Mouse (Mus musculus): Measurements from ENCODE around the gene Rce1. TPM values are rescaled to one million over a fixed set of nuclear protein-coding genes. Genes with fewer than 3 reads are reported as not detected.

Rce1 gene
- polyA plus RNA-seq, 1 experiment from 2014 or later: 64.7 TPM

GRCm38 (mm10) chr19:4605654-4606053 lies 19.8 kb downstream of the Rce1 start:
- no peak overlapping the region for H3K9ac ChIP-seq (ENCODE audit: low read length)
- no peak for ATAC-seq (ENCODE audit: insufficient read depth, low FRiP score)
- 53% methylated on average over 4 of the region's 4 CpGs for WGBS

DNA sequence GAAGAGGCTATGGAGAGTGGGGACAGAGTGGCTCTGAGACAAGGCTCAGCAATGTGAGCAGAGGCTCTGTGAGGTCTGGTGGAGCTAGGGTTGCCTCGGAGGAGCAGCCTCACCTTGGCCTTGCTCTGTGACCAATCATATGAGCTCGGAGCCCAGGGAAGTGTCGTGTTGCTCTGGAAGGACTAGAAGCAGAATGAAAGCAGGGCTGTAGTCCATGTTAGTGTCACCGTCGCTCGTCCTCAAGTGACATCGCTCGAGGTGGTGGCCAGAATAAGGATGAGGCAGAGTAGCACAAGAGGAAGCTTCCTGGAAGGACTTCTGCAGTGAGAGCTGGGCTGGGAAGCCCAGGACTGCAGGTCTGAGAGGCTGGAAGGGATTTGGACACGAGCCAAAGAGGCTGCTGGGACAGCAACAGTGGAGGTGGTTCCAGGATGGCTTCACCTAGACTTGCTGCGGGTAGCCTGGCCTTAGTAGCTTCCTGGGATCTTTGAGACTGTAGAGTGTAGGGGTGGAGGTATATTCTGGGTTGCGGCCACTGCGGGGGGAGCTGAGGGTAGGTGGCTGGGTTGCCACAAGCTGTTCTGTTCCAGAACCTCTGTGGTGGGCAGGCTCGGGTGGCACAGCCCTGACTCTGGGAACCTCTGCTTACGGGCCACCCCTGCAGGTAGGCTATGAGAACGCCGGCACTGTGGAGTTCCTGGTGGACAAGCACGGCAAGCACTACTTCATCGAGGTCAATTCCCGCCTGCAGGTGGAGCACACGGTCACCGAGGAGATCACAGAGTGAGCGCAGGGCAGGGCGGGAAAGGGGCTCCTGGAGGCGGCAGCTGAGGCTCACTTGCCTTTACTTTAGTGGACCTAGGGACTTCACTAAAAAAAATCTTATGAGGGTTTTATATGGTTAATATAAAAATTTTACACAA lies 21.4 kb downstream of the Rce1 start:
- H3K36me3 ChIP-seq (ENCODE audit: control insufficient read depth, insufficient read depth, low read length): no peaks in the 10 kb centered on the region
- H3K27ac ChIP-seq (ENCODE audit: low read length): no peak overlapping the region
- WGBS: 37% methylated on average over 24 of the region's 24 CpGs
- H3K4me2 ChIP-seq (ENCODE audit: low read depth, low read length): no peak overlapping the region
- H3K4me3 ChIP-seq (replicated peaks; ENCODE audit: low read length): no peak overlapping the region
- H3K4me1 ChIP-seq (ENCODE audit: control insufficient read depth, insufficient read depth, low read length): peaks cover 23% of the 10 kb centered on the region
- peak overlapping the region; percentile 34; the same call in 1 of the 2 replicates for H3K9ac ChIP-seq (ENCODE audit: low read length)
- H3K27me3 ChIP-seq (ENCODE audit: control insufficient read depth, insufficient read depth, low read length): no peaks in the 10 kb centered on the region
- H3K9me3 ChIP-seq (replicated peaks; ENCODE audit: control insufficient read depth, low read length): no peaks in the 10 kb centered on the region
- ATAC-seq (ENCODE audit: insufficient read depth, low FRiP score): peak; percentile 78

More at GRCm38 (mm10) chr19:4605654-4606053, 19.8 kb downstream of the Rce1 start:
- Histone ChIP-seq H3K4me3 (replicated peaks; ENCODE audit: low read length) (no peak overlapping the region), H3K4me2 (ENCODE audit: low read depth, low read length) (no peak overlapping the region), H3K27ac (ENCODE audit: low read length) (no peak overlapping the region), H3K36me3 (ENCODE audit: control insufficient read depth, insufficient read depth, low read length) (no peaks in the 10 kb centered on the region), H3K27me3 (ENCODE audit: control insufficient read depth, insufficient read depth, low read length) (no peaks in the 10 kb centered on the region), H3K9me3 (replicated peaks; ENCODE audit: control insufficient read depth, low read length) (no peaks in the 10 kb centered on the region), H3K4me1 (ENCODE audit: control insufficient read depth, insufficient read depth, low read length) (peaks cover 23% of the 10 kb centered on the region)

DNA sequence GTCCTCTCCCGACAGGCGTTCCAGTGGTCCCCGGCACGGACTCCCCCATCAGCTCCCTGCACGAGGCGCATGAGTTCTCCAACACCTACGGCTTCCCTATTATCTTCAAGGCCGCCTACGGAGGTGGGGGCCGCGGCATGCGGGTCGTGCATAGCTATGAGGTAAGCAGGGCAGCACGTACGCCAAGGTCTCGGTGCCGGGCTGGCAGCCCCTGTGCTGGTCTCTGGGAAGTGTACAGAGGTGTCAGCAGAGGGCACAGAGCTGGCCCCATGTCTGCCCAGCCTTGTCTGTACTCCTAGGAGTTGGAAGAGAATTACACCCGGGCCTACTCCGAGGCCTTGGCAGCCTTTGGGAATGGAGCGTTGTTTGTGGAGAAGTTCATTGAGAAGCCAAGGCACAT lies 23.0 kb downstream of the Rce1 start:
- 89% methylated on average over 20 of the region's 20 CpGs for WGBS

DNA sequence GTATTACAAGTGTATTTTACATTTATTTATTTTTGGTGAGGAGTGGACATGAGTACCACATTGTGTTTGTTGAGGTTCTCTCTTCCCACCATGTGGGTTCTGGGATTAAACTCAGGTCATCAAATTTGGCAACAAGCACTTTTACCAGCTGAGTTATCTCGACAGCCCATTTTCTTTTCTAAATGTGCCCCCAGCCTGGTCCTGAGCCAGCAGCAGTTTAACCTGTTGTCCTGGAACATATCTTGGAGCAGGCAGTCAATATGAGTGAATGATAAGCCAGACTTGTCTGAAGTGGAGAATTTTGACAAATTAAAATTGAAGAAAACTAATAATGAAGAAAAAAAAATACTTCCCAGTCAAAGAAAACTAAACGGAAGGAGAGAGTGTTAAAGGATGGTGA lies 29.4 kb downstream of the Rce1 start:
- 59% methylated on average over 2 of the region's 2 CpGs for WGBS
- Histone ChIP-seq H3K27ac (ENCODE audit: low read length) (no peak overlapping the region), H3K9me3 (replicated peaks; ENCODE audit: control insufficient read depth, low read length) (no peaks in the 10 kb centered on the region), H3K4me2 (ENCODE audit: low read depth, low read length) (no peak overlapping the region), H3K9ac (ENCODE audit: low read length) (no peak overlapping the region), H3K36me3 (ENCODE audit: control insufficient read depth, insufficient read depth, low read length) (no peaks in the 10 kb centered on the region), H3K4me3 (replicated peaks; ENCODE audit: low read length) (no peak overlapping the region), H3K27me3 (ENCODE audit: control insufficient read depth, insufficient read depth, low read length) (no peaks in the 10 kb centered on the region), H3K4me1 (ENCODE audit: control insufficient read depth, insufficient read depth, low read length) (no peaks in the 10 kb centered on the region)
- ATAC-seq (ENCODE audit: insufficient read depth, low FRiP score): no peak

More for the DNA sequence above, 23.0 kb downstream of the Rce1 start:
- no peak overlapping the region for H3K9ac ChIP-seq (ENCODE audit: low read length)
- H3K4me3 ChIP-seq (replicated peaks; ENCODE audit: low read length): no peak overlapping the region
- H3K4me1 ChIP-seq (ENCODE audit: control insufficient read depth, insufficient read depth, low read length): peaks cover 23% of the 10 kb centered on the region
- H3K27me3 ChIP-seq (ENCODE audit: control insufficient read depth, insufficient read depth, low read length): no peaks in the 10 kb centered on the region
- no peak for ATAC-seq (ENCODE audit: insufficient read depth, low FRiP score)
- no peaks in the 10 kb centered on the region for H3K9me3 ChIP-seq (replicated peaks; ENCODE audit: control insufficient read depth, low read length)
- no peaks in the 10 kb centered on the region for H3K36me3 ChIP-seq (ENCODE audit: control insufficient read depth, insufficient read depth, low read length)
- H3K27ac ChIP-seq (ENCODE audit: low read length): no peak overlapping the region
- H3K4me2 ChIP-seq (ENCODE audit: low read depth, low read length): no peak overlapping the region

DNA sequence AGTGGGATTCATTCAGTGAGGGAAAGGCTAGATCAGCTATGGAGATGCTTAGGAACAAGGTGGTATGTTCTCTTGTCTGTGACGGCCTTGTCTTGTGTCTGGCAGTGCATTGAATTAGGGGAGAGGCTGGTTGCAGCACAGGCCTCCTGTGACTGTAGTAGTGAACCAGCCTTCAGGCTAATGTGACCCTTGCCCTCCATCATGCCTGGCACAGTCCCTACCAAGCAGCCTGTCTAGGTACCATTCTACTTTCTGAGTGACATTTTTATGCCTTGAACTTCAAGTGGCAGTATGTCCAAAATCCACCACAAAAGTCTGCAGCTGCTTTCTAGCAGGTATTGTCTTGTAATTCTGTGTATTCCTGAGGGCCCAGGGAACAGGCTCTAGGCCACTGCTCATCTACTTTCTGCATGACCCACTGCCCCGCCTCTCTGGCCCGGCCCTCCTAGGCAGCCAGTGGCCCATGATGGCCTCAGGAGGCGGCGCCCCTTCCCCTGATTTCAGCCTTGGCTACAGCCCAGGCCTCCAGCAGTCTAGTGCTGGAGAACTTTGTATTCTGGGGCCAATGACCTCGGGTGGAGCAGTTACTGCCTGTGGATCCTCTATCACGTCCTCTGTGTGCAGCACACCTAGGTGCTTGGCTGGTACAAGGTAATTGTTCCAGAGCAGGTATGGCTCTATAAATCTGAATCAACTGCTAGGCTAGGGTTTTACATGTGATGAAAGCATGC lies 31.5 kb downstream of the Rce1 start:
- H3K4me2 ChIP-seq (ENCODE audit: low read depth, low read length): no peak overlapping the region
- H3K36me3 ChIP-seq (ENCODE audit: control insufficient read depth, insufficient read depth, low read length): no peaks in the 10 kb centered on the region
- no peaks in the 10 kb centered on the region for H3K9me3 ChIP-seq (replicated peaks; ENCODE audit: control insufficient read depth, low read length)
- no peak overlapping the region for H3K4me3 ChIP-seq (replicated peaks; ENCODE audit: low read length)
- H3K4me1 ChIP-seq (ENCODE audit: control insufficient read depth, insufficient read depth, low read length): no peaks in the 10 kb centered on the region
- 55% methylated on average over 7 of the region's 7 CpGs for whole genome bisulfite sequencing
- no peaks in the 10 kb centered on the region for H3K27me3 ChIP-seq (ENCODE audit: control insufficient read depth, insufficient read depth, low read length)
- no peak overlapping the region for H3K9ac ChIP-seq (ENCODE audit: low read length)
- ATAC-seq (ENCODE audit: insufficient read depth, low FRiP score): peak; percentile 50
- no peak overlapping the region for H3K27ac ChIP-seq (ENCODE audit: low read length)

- Histone ChIP-seq H3K9me3 (replicated peaks; ENCODE audit: control insufficient read depth, low read length) (no peaks in the 10 kb centered on the region), H3K4me1 (ENCODE audit: control insufficient read depth, insufficient read depth, low read length) (no peaks in the 10 kb centered on the region), H3K4me2 (ENCODE audit: low read depth, low read length) (no peak overlapping the region), H3K27me3 (ENCODE audit: control insufficient read depth, insufficient read depth, low read length) (no peaks in the 10 kb centered on the region), H3K9ac (ENCODE audit: low read length) (peak overlapping the region; percentile 21; the same call in 1 of the 2 replicates), H3K27ac (ENCODE audit: low read length) (no peak overlapping the region), H3K4me3 (replicated peaks; ENCODE audit: low read length) (no peak overlapping the region), H3K36me3 (ENCODE audit: control insufficient read depth, insufficient read depth, low read length) (no peaks in the 10 kb centered on the region)
- whole genome bisulfite sequencing: 69% methylated on average over 3 of the region's 3 CpGs
- ATAC-seq (ENCODE audit: insufficient read depth, low FRiP score): no peak
Observed at GRCm38 (mm10) chr19:4590025-4590424, 35.4 kb downstream of the Rce1 start.

DNA sequence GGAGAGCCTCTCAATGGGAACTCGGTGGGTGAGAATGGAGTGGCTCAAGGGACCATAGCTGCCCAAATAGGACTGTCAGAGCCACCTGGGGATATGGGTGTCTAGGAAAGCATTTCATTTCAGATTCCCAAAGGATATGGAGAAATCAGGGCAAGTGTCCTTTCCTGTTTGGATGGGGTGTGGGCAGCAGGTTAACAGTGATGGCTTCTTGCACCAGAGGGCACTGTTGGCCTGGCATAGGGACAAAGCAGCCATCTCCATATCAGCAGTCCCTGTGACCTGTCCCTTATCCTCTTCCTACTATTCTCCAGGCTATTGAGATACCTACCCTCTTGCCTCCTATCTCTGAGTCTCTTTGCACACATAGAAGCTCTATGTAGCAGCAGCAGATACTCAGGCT lies 36.4 kb downstream of the Rce1 start:
- H3K9ac ChIP-seq (ENCODE audit: low read length): no peak overlapping the region
- no peaks in the 10 kb centered on the region for H3K36me3 ChIP-seq (ENCODE audit: control insufficient read depth, insufficient read depth, low read length)
- H3K4me1 ChIP-seq (ENCODE audit: control insufficient read depth, insufficient read depth, low read length): no peaks in the 10 kb centered on the region
- H3K4me3 ChIP-seq (replicated peaks; ENCODE audit: low read length): no peak overlapping the region
- no peaks in the 10 kb centered on the region for H3K27me3 ChIP-seq (ENCODE audit: control insufficient read depth, insufficient read depth, low read length)
- ATAC-seq (ENCODE audit: insufficient read depth, low FRiP score): no peak
- no peak overlapping the region for H3K27ac ChIP-seq (ENCODE audit: low read length)
- no peak overlapping the region for H3K4me2 ChIP-seq (ENCODE audit: low read depth, low read length)
- WGBS: 65% methylated on average over 1 of the region's 1 CpGs
- no peaks in the 10 kb centered on the region for H3K9me3 ChIP-seq (replicated peaks; ENCODE audit: control insufficient read depth, low read length)

DNA sequence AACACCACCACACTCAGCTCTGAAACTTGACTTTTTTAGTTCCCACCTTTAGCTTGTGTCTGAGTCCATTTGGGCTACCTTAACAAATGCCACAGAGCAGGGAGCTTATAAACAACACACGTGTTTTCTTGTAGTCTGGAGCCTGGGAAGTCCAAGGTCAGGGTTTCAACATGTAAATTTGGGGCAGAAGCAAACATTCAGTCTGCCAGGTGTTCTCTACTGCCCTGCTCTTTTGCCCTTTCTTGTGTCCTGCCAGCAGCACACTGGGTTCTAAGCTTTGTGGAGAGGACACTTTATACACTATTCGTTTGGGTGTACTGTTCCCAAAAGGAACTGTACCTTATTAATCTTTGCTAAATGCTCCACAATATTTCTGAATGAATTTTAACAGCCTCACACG lies 37.0 kb downstream of the Rce1 start:
- no peaks in the 10 kb centered on the region for H3K9me3 ChIP-seq (replicated peaks; ENCODE audit: control insufficient read depth, low read length)
- 56% methylated on average over 3 of the region's 3 CpGs for whole genome bisulfite sequencing
- H3K4me2 ChIP-seq (ENCODE audit: low read depth, low read length): no peak overlapping the region
- ATAC-seq (ENCODE audit: insufficient read depth, low FRiP score): no peak
- no peaks in the 10 kb centered on the region for H3K4me1 ChIP-seq (ENCODE audit: control insufficient read depth, insufficient read depth, low read length)
- no peak overlapping the region for H3K9ac ChIP-seq (ENCODE audit: low read length)
- no peak overlapping the region for H3K27ac ChIP-seq (ENCODE audit: low read length)
- H3K27me3 ChIP-seq (ENCODE audit: control insufficient read depth, insufficient read depth, low read length): no peaks in the 10 kb centered on the region
- no peak overlapping the region for H3K4me3 ChIP-seq (replicated peaks; ENCODE audit: low read length)
- no peaks in the 10 kb centered on the region for H3K36me3 ChIP-seq (ENCODE audit: control insufficient read depth, insufficient read depth, low read length)

- Histone ChIP-seq H3K27ac (ENCODE audit: low read length) (no peak overlapping the region), H3K27me3 (ENCODE audit: control insufficient read depth, insufficient read depth, low read length) (no peaks in the 10 kb centered on the region), H3K4me1 (ENCODE audit: control insufficient read depth, insufficient read depth, low read length) (no peaks in the 10 kb centered on the region), H3K4me3 (replicated peaks; ENCODE audit: low read length) (no peak overlapping the region), H3K4me2 (ENCODE audit: low read depth, low read length) (no peak overlapping the region), H3K9ac (ENCODE audit: low read length) (no peak overlapping the region), H3K36me3 (ENCODE audit: control insufficient read depth, insufficient read depth, low read length) (no peaks in the 10 kb centered on the region), H3K9me3 (replicated peaks; ENCODE audit: control insufficient read depth, low read length) (no peaks in the 10 kb centered on the region)
- ATAC-seq (ENCODE audit: insufficient read depth, low FRiP score): no peak
- WGBS: 58% methylated on average over 2 of the region's 2 CpGs
Observed at GRCm38 (mm10) chr19:4587426-4587825, 38.0 kb downstream of the Rce1 start.

All from stomach, embryonic 16.5 days (tissue).